Mouse (Mus musculus) lung, postnatal 14 days (tissue): ENCODE results near the gene Fam205a4.
"Not testable (repeated sequence)": the region's sequence is repeated elsewhere in the genome, so short reads cannot be mapped to it uniquely, and the experiment has no call there.

Experiments used
- DNase-seq: peaks from one replicate; pipeline ENCODE4 v3.0.0; 2021

The Fam205a4 gene

DNA sequence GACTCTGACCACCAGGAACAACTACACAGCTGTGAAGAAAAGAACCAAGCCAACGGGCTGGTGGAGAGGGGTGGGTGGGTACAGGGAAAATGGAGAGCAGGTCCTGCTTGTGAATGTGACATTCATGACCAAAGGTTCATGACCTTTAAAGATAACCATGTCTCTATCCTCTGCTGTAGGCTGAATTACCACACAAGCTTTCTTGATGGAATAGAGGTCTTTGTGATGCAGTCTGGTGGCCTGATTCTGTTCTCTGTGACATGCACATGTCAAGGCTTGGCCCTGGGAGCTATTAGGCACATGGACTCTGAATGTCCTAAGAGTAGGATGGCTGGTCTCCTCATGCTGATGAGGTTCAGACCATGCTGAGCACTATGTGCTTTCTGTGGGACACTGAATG is at the start of gene Fam205a4:
Gene Fam205a4 (plus strand): TSS at position 301 of the 400 bp plus-strand sequence.
- not testable (repeated sequence) for DNase-seq

DNA sequence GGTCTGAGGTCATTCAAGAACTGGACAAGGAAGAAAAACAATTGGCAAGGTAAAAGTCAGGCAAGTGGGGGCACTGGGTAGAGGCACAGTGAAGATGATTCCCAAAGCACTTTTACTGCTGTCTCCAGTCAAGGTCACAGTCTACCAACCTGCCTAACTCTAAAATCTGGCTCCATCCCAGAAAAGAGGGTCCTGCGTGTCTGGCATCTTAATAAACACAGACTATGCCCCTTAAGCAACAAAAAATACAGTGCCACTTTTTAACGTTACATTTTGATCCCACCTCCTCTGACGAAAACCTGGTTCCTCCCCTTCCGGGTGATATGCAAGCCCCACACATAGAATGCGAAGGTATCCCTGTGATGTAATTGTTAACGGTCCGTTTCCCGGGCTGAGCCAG is 24.6 kb upstream of the Fam205a4 start, which contains the start of gene Gm20878:
Gene Gm20878 (plus strand): TSS at position 301 of the 400 bp plus-strand sequence.
- not testable (repeated sequence) for DNase-seq
